In the genomic region with DNA sequence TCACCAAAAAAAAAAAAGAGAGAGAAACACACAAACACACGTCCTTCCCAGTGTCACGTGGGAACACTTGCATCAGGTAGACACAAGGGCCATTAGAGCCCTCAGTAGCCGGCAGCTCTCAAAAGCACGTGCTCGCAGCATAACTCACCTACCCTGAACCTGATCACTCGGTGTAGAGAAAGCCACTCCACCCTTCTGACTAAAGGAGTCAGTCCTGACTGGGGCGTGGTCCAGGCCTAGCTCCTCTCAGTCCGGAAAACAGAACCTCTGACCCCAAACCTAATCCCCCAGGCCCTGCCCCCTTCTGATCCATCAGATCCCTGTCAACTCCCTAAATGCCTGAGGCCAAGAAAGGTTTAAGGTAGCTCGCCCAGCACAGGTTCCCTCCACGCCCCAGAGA, we compare ENCODE assay signal across 10 mouse cellular contexts. TPM values are rescaled to one million over a fixed set of nuclear protein-coding genes. Genes with fewer than 3 reads are reported as not detected.
DNase-seq lines count a peak whose midpoint lies in the region; ATAC-seq lines count a peak whose summit lies in the region.
"Had no signal": no experiment of that assay in that cellular context is flagged by ENCODE, and none has a peak within 500 bp of the region (broad histone marks: within the 10 kb centered on the region; RNA-seq: fewer than 3 reads in every experiment).

No protein-coding gene starts in this region.

- peak; percentile 68 to 76 for DNase-seq in lung, adult 18-20 months
- no peak for DNase-seq in lung, postnatal 14 days
- peak; percentile 74 for DNase-seq in embryo, embryonic 10 days (ENCODE audit: low spot score)
- peak; percentile 54 for DNase-seq in lung, postnatal 25 days (ENCODE audit: low spot score)
- DNase-seq in cerebellum, postnatal 36 days: no peak
- DNase-seq in frontal cortex, postnatal 36 days (ENCODE audit: low spot score in 2 of 2): no peak
- DNase-seq: heart, adult 2 months; right cerebral cortex, postnatal 4 days had no signal

- H3K9me3 ChIP-seq in intestine, embryonic 15.5 days: no peaks in the 10 kb centered on the region
- H3K9me3 ChIP-seq: embryonic facial prominence, embryonic 15.5 days had no signal

- 21% methylated on average over 10 of the region's 10 CpGs for WGBS in intestine, embryonic 15.5 days

- no peak overlapping the region for H3K9ac ChIP-seq in intestine, embryonic 15.5 days
- H3K9ac ChIP-seq: embryonic facial prominence, embryonic 15.5 days had no signal

- H3K27me3 ChIP-seq in intestine, embryonic 15.5 days (replicated peaks): peaks cover 80% of the 10 kb centered on the region

- peak; percentile 41; the same call in 1 of the 2 replicates for ATAC-seq in intestine, embryonic 15.5 days

- H3K4me3 ChIP-seq in intestine, embryonic 15.5 days (replicated peaks): no peak overlapping the region
- H3K4me3 ChIP-seq: embryonic facial prominence, embryonic 15.5 days; heart, adult 2 months had no signal

- H3K27ac ChIP-seq in intestine, embryonic 15.5 days: no peak overlapping the region
- H3K27ac ChIP-seq: embryonic facial prominence, embryonic 15.5 days; heart, adult 2 months had no signal

- H3K36me3 ChIP-seq in intestine, embryonic 15.5 days: no peaks in the 10 kb centered on the region
- H3K36me3 ChIP-seq: embryonic facial prominence, embryonic 15.5 days had no signal

- peaks cover 27% of the 10 kb centered on the region for H3K4me1 ChIP-seq in intestine, embryonic 15.5 days (replicated peaks)

- no peak overlapping the region for H3K4me2 ChIP-seq in intestine, embryonic 15.5 days (replicated peaks)
- H3K4me2 ChIP-seq: embryonic facial prominence, embryonic 15.5 days had no signal

RNA-seq across cellular contexts. Expression of a gene that starts 2.7 kb away (rescaled TPM):
- 2.7 and 3.7 TPM in 2 replicates for polyA plus RNA-seq in intestine, embryonic 15.5 days (2015; fragmentation: Nextera tagmentation; extraction: Ambion mirVana)

RNA-seq across cellular contexts. Expression of a gene that starts 36.4 kb away (rescaled TPM):
- polyA plus RNA-seq in intestine, embryonic 15.5 days (2015; fragmentation: Nextera tagmentation; extraction: Ambion mirVana): 1.9 and 2.4 TPM in 2 replicates

RNA-seq across cellular contexts. Expression of a gene that starts 50.9 kb away (rescaled TPM):
- polyA plus RNA-seq in intestine, embryonic 15.5 days (2015; fragmentation: Nextera tagmentation; extraction: Ambion mirVana): 0.24 and 0.25 TPM in 2 replicates

RNA-seq across cellular contexts. Expression of a gene that starts 58.8 kb away (rescaled TPM):
- polyA plus RNA-seq in intestine, embryonic 15.5 days (2015; fragmentation: Nextera tagmentation; extraction: Ambion mirVana): 79.9 and 93.0 TPM in 2 replicates

Comparison
In these comparisons a context has a peak if more than half of its experiments do, and no peak if none do; other contexts are left out.
1. DNase-seq: peak in lung, adult 18-20 months (2 of 2), embryo, embryonic 10 days (single experiment) and lung, postnatal 25 days (single experiment); none in lung, postnatal 14 days (single experiment), cerebellum, postnatal 36 days (0 of 2) and frontal cortex, postnatal 36 days (0 of 2).